Mouse (Mus musculus): ENCODE results near the gene Fbxl13.

DNA sequence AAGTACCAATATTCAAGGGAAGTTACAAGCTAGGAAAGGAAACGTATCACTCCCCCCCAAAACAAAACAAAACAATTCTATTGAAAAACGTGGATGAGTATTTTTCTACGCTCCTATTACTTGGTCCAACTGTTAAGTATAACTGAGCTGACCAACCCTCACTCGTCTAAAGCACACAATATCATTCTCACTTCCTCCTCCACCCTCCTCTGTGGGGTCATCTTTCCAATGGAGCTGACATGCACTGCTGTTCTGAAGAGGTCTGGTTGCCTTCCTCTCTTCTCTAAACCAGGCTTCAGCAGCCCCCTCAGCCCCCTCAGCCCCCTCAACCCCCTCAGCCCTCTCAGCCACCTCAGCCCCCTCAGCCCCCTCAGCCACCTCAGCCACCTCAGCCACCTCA lies 135.6 kb downstream of the Fbxl13 start:
- TF ChIP-seq CTCF (IDR thresholded peaks at IDR 0.05; ENCODE audit: low read depth) (no peak), EP300 (IDR thresholded peaks at IDR 0.05; ENCODE audit: low read depth) (no peak)

All from liver, embryonic 14.5 days (tissue).